Mouse (Mus musculus): Measurements from ENCODE around the gene Pdzrn3.

DNA sequence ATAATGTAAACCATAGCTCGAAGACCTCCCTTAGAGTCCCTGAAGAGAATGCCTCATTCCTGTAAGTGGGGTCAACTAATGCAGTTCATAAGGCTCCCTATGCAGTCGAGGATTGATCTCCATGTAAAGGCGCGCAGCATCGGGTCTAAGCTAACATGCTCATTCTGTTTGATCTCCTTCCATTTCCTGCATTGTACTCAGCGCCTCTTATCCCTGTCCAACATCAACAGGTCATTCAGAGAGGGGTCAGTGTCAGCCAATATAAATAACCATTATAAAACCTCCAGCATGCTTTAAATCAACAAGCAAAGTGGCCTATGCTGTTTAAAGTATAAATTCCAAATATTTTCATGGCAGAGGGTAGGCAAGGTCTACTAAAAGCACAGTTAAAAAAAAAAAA lies 159.9 kb downstream of the Pdzrn3 start:
- no peak for TF ChIP-seq CTCF (IDR thresholded peaks at IDR 0.05; ENCODE audit: borderline replicate concordance, insufficient read depth, low read depth, low read length)
- no peak for TF ChIP-seq POLR2A (IDR thresholded peaks at IDR 0.05; ENCODE audit: borderline replicate concordance, insufficient read depth, low read length)
